Mouse (Mus musculus): ENCODE measurements around the gene Plxna2. TPM values are rescaled to one million over a fixed set of nuclear protein-coding genes. Genes with fewer than 3 reads are reported as not detected.

Plxna2 gene
- total and polyA plus RNA-seq, 3 experiments, result under 0.01 to 0.03 TPM; not detected in 1

- TF ChIP-seq POLR2AphosphoS2 (IDR thresholded peaks at IDR 0.05; ENCODE audit: low read length) (no peak), ZKSCAN1 (IDR thresholded peaks at IDR 0.05; ENCODE audit: low read depth, low read length) (no peak), UBTF (IDR thresholded peaks at IDR 0.05; ENCODE audit: borderline replicate concordance, insufficient read depth, low read depth, low read length) (no peak), USF2 (IDR thresholded peaks at IDR 0.05; ENCODE audit: borderline replicate concordance in 1 of 2, insufficient read depth in 1 of 2, low read depth in 1 of 2, low read length in 2 of 2) (no peak), RCOR1 (IDR thresholded peaks at IDR 0.05; ENCODE audit: low read depth, low read length) (no peak), ZC3H11A (IDR thresholded peaks at IDR 0.05; ENCODE audit: low read depth, low read length) (no peak), USF1 (IDR thresholded peaks at IDR 0.05; ENCODE audit: low read depth, low read length) (no peak), ELF1 (IDR thresholded peaks at IDR 0.05; ENCODE audit: low read depth, low read length) (no peak), ETS1 (IDR thresholded peaks at IDR 0.05; ENCODE audit: low read depth, low read length) (no peak), ZMIZ1 (IDR thresholded peaks at IDR 0.05; ENCODE audit: low read depth, low read length) (no peak), SIN3A (IDR thresholded peaks at IDR 0.05; ENCODE audit: low read length) (no peak), CTCF (IDR thresholded peaks at IDR 0.05 in 2 of 3, conservative IDR thresholded peaks at IDR 0.05 in 1 of 3; ENCODE audit: control insufficient read depth in 1 of 3, insufficient read depth in 1 of 3, low read depth in 2 of 3, low read length in 3 of 3, poor library complexity in 1 of 3, severe bottlenecking in 1 of 3) (no peak), MXI1 (IDR thresholded peaks at IDR 0.05; ENCODE audit: low read depth, low read length) (no peak), E2F4 (IDR thresholded peaks at IDR 0.05; ENCODE audit: borderline replicate concordance, low read depth, low read length) (no peak), HCFC1 (IDR thresholded peaks at IDR 0.05; ENCODE audit: low read depth, low read length) (no peak), JUND (IDR thresholded peaks at IDR 0.05; ENCODE audit: low read depth, low read length) (no peak), MAX (IDR thresholded peaks at IDR 0.05; ENCODE audit: low read length) (no peak)
- H3K36me3 ChIP-seq (ENCODE audit: control insufficient read depth in 1 of 2, insufficient read depth in 2 of 2, low read length in 2 of 2), result no peaks in the 10 kb centered on the region
- H3K9ac ChIP-seq (ENCODE audit: control insufficient read depth, low read depth, low read length, poor library complexity, severe bottlenecking), result no peak overlapping the region
- no peak overlapping the region for H3K27ac ChIP-seq (ENCODE audit: control insufficient read depth, low read depth, low read length)
- H3K79me2 ChIP-seq (ENCODE audit: control insufficient read depth, insufficient read depth, low read length, poor library complexity), result no peaks in the 10 kb centered on the region
- no peaks in the 10 kb centered on the region for H3K4me1 ChIP-seq (ENCODE audit: control insufficient read depth in 1 of 2, insufficient read depth in 2 of 2, low read length in 2 of 2)
- H3K27me3 ChIP-seq (ENCODE audit: control insufficient read depth in 1 of 2, insufficient read depth in 2 of 2, low read length in 2 of 2), result no peaks in the 10 kb centered on the region; a peak in 3 of 4 replicates
- H3K9me3 ChIP-seq (replicated peaks; ENCODE audit: insufficient read depth, low read length), result no peaks in the 10 kb centered on the region
- no peak overlapping the region for H3K4me3 ChIP-seq (ENCODE audit: control insufficient read depth in 1 of 2, insufficient read depth in 1 of 2, low read depth in 2 of 2, low read length in 2 of 2)
- no peak for DNase-seq (ENCODE audit: low read depth, low spot score)
Measured at GRCm38 (mm10) chr1:194645898-194646297, 27.9 kb downstream of the Plxna2 start.

- Histone ChIP-seq H3K79me2 (ENCODE audit: control insufficient read depth, insufficient read depth, low read length, poor library complexity) (no peaks in the 10 kb centered on the region), H3K36me3 (ENCODE audit: control insufficient read depth in 1 of 2, insufficient read depth in 2 of 2, low read length in 2 of 2) (no peaks in the 10 kb centered on the region), H3K9ac (ENCODE audit: control insufficient read depth, low read depth, low read length, poor library complexity, severe bottlenecking) (no peak overlapping the region), H3K27me3 (ENCODE audit: control insufficient read depth in 1 of 2, insufficient read depth in 2 of 2, low read length in 2 of 2) (no peaks in the 10 kb centered on the region; a peak in 2 of 4 replicates), H3K4me1 (ENCODE audit: control insufficient read depth in 1 of 2, insufficient read depth in 2 of 2, low read length in 2 of 2) (no peaks in the 10 kb centered on the region), H3K4me3 (ENCODE audit: control insufficient read depth in 1 of 2, insufficient read depth in 1 of 2, low read depth in 2 of 2, low read length in 2 of 2) (no peak overlapping the region), H3K9me3 (replicated peaks; ENCODE audit: insufficient read depth, low read length) (no peaks in the 10 kb centered on the region), H3K27ac (ENCODE audit: control insufficient read depth, low read depth, low read length) (no peak overlapping the region)
- no peak for DNase-seq (ENCODE audit: low read depth, low spot score)
- no peak for TF ChIP-seq USF2 (IDR thresholded peaks at IDR 0.05; ENCODE audit: borderline replicate concordance in 1 of 2, insufficient read depth in 1 of 2, low read depth in 1 of 2, low read length in 2 of 2)
- TF ChIP-seq KAT2A (conservative IDR thresholded peaks at IDR 0.05; ENCODE audit: low read depth, low read length), result no peak
- TF ChIP-seq TAL1 (IDR thresholded peaks at IDR 0.05; ENCODE audit: low read length), result no peak
- no peak for TF ChIP-seq ETS1 (IDR thresholded peaks at IDR 0.05; ENCODE audit: low read depth, low read length)
- TF ChIP-seq SMC3 (IDR thresholded peaks at IDR 0.05; ENCODE audit: low read depth, low read length), result no peak
- no peak for TF ChIP-seq GATA1 (IDR thresholded peaks at IDR 0.05; ENCODE audit: low read depth, low read length)
- TF ChIP-seq POLR2AphosphoS5 (IDR thresholded peaks at IDR 0.05; ENCODE audit: borderline replicate concordance, low read depth, low read length), result no peak
- no peak for TF ChIP-seq CHD1 (IDR thresholded peaks at IDR 0.05; ENCODE audit: low read depth, low read length)
- TF ChIP-seq MAFK (IDR thresholded peaks at IDR 0.05; ENCODE audit: borderline replicate concordance, low read depth, low read length), result no peak
- no peak for TF ChIP-seq MYC (IDR thresholded peaks at IDR 0.05; ENCODE audit: low read depth, low read length)
- TF ChIP-seq MEF2A (IDR thresholded peaks at IDR 0.05; ENCODE audit: extremely low read depth, insufficient replicate concordance, low read depth, low read length, poor library complexity, severe bottlenecking), result no peak
- no peak for TF ChIP-seq ZMIZ1 (IDR thresholded peaks at IDR 0.05; ENCODE audit: low read depth, low read length)
- no peak for TF ChIP-seq SIN3A (IDR thresholded peaks at IDR 0.05; ENCODE audit: low read length)
- no peak for TF ChIP-seq TBP (IDR thresholded peaks at IDR 0.05; ENCODE audit: low read depth, low read length)
Measured at GRCm38 (mm10) chr1:194650076-194650475, 32.1 kb downstream of the Plxna2 start.

Data from MEL (cell line).